Mouse (Mus musculus) embryo, embryonic 11 days (tissue): ENCODE measurements around the gene Gm13271.
"Not testable (repeated sequence)": the region's sequence is repeated elsewhere in the genome, so short reads cannot be mapped to it uniquely, and the experiment has no call there.

Experiments used
- DNase-seq: peaks from one replicate; pipeline ENCODE4 v3.0.0-alpha.2; 2015

Gm13271 gene

DNA sequence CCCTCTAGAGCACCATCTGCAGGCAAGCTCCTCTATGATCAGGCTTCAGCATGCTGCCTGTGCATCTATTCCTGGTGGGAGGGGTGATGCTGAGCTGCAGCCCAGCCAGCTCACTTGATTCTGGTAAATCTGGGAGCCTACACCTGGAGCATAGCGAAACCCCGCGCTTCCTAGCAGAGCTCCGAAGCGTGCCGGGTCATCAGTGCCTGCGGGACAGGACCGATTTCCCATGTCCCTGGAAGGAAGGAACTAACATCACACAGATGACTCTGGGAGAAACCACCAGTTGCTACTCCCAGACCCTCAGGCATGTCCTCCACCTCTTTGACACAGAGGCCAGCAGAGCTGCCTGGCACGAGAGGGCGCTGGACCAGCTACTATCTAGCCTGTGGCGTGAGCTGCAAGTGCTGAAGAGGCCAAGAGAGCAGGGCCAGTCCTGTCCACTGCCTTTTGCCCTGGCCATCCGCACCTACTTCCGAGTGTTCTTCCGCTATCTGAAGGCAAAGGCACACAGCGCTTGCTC, at the start of gene Gm13271:
Gene Gm13271, plus strand, starts transcription at position 51 of the 523 bp plus-strand sequence.
- not testable (repeated sequence) for DNase-seq

DNA sequence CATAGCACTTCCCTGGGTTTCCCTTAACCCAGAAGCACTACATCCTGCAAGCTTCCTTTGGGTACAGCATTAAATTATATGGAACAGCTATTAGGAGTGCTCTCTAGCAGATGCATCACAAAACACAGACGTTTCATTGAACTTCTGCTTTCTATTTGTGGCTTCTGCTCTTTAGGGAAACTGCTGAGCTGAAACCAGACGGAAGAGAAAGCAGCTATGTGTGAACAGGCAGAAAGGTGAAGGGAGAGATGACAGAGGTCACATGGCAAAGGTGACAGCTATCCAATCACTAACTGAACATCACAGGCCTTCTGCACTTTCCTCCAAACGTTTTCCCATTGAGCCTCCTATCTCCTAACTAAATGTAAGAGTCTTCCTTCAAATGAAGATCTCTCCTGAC, 48.7 kb upstream of the Gm13271 start:
- no peak for DNase-seq

DNA sequence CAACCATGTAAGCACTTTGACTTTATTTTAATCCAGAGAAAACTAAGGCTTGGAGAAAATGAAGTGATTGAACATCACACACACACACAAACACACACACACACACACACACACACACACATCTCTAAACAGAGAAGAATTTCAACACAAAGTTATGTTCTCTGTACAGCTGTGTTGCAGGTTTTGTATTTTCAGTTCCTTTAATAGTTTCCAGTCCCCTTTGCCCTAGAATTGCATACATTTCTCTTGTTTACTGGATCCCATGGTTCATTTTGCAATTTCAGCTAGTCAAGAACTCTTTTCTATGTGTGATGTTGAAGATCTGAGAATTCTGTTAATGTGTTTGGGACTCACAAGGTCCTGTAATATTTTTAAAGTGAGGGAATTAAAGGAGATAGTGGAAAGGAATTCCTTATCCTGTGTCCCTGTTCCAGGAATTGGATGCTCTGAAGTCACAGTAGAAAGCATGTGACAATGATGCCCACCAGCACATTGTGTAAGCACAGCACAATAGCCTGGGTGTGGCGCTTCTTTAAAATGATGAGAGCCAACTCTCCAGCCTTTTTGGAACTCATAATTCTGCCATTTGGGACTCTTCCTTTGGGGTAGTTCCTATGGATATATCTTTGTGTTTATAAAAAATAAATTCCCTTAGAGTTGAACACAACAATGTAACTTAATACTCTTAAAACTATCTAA, 47.4 kb upstream of the Gm13271 start:
- DNase-seq: no peak

DNA sequence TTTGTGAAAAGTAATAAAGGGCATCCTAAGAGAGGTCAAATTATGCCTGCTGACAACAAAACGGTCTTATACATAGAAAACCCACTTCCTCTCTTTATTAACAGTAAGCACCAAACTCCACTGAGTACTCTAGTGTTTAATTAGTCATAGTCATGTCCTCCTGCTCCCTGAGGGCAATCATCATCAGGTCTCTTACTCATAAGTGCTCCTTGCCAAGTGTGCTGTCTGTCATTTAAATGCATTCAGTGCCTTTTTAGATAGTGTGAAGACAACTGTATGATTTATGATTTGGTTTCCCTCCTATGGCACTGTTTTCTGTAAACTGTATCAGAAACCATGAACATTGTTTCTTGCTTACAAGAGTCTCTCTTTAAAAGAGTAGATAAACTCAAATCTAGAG, 40.4 kb upstream of the Gm13271 start:
- no peak for DNase-seq

DNA sequence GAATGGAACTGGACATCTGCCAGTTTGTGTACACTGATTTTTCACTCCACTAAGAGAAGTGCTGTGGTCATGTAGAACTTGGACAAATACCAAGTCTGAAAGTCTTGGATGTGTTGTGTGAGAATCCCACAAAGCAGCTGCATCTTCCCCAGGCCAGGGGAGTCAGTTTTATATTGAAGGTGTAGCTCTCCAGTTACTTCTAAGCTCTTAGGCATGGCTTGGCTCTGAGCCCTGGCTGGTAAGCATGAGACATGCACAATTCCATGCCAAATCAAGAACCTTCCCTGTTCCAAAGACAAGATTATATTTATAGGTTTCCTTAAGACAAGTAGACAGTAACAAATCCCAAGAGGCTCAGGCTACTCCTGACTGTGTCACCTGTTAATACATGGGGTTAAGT, 39.6 kb upstream of the Gm13271 start:
- no peak for DNase-seq

DNA sequence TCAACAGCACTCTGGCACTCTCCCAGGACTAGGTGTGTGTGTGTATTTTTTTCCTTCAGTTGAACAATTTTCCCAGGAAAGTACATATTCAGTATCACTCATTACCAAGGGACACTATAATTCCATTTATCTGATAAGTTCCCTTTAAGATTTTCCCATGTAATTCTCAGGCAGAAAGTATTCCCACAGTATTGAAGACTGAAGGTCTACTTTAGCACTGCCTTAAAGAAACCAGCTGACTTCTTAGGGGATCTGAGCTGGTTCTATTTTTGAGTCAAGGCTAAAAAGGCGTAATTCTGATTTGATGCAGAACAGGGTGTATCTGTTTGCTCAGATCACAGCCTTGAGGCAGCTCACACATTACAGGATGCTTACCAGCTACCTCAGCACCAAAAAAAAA, 36.0 kb upstream of the Gm13271 start:
- DNase-seq: no peak

DNA sequence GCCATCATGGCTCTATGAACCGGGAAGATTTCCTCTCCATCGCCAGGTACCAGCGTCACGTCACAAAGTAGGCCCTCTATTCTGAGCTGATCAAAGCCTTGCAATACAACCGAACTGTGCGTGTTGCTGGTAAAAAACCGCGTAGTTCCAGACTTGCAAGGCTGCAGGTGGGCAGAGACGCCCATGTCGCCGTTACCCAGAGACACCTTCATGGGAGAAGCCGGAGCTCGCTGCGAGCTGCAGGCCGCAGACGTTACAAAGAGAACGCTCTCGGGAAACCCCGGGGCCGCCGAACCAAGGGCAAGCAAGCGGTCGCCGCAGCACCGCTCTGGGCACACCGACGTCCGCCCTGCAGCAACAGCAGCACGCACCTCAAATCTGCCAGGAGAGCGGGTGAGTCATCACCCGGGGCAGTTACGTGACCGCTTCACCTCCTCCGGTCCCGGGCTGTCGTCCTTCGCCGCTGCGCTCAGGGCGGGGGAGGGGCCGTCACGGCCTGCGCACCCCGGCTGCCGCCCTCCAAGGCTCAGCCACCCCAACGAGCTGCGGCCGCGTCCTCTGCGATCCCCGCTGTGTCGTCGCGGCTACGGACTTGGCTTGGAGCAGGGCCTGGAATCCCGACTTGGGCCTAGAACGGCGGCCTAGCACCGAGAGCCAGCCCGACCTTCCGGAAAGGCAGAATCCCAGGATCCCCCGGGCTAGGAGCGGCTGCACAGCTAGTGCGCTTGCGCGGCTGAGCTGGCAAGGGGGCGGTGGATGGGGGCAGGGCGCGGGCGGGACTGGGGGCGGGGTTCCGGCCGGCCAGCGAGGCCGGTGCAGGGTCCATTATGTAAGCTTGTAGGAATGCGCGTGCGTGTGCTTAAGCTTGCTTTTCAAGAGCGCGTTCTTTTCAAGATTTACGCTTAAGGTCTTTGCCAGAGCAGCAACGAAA, 32.6 kb upstream of the Gm13271 start, which contains the start of the genes Gm26566 and Klhl9:
Gene Gm26566, plus strand, starts transcription at position 15 of the 931 bp plus-strand sequence.
Gene Klhl9, minus strand, starts transcription at position 675 of the 931 bp plus-strand sequence.
- peak; percentile 97 for DNase-seq

DNA sequence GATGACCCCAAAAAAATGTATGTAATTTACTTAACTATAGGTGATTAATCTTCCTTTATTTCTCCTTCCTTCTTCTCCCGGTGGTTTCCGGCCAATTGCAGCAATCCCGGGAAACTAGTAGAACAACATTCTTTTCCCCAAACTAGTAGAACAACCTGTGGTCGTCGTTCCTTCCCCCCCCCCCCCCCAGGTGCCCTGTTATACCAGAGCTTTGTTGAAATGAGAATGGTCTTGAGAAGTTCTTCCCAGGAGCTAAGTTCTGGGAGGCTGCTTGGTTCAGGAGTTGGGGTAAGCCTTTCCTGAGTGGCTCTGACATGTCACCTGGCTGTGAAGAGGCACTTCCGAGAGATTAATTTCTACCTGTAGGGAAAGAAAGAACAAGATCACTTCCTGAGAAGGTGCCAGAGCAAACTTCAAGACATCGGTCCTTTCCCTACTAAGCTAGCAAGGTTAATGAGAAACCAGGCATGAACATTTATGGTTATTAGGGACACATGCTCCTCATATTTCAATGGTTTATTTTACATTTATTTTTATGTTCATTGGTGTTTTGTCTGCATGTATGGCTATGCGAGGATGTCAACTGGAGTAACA, 31.1 kb upstream of the Gm13271 start:
- no peak for DNase-seq

DNA sequence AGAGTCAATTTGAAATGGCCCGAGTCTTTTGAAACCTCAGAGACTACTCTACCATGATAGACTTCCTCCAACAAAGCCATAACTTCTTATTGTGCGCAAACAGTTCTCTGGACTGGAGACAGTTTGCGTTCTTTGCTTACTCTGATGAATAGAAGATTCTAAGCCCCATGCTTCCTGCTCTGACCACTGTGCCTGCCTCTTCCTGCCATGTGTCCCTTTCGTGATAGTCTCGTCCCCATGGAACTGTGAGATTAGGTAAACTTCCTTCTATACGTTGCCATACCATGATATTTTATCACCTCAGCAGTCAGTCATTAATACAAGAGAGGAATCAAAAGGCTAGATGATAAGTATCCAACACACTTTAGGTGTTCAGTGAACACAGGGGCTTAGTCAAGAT, 27.9 kb upstream of the Gm13271 start:
- DNase-seq: no peak

DNA sequence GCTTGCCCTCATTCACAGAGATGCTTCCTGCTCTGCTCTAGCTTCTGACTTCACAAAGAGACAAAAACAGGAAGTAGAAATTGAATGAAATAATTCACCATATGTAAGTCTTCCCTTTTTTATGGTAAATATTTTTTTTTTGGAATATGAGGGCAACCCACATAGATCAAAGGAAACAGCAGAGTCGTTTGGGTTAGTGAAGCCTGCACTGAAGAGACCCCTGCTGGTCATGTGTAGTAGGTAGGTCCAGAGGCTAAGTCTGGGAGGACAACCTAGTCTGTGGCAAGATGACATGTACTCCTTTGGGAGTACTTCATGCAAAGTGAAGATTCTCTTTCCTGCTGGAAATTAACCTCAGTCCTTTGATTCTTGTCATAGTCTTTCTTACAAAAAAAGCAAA, 27.3 kb upstream of the Gm13271 start:
- DNase-seq: peak; percentile 50

DNA sequence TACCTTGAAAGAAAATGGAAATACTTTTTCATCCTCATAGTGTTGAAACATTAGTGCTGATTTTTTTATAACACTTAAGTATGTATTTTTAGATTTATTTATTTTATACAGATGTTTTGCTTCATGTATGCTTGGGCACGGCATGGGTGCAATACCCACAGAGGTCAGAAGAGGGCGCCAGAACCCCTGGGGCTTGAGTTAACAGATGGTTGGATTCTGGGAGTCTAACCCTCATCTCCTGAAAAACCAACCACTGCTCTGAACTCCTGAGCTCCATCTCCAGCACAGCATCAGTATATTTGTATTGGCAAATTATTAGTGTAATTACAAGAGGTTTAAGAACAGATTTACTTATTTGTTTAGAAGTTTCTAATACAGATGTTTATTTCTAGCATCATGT, 16.2 kb upstream of the Gm13271 start:
- DNase-seq: peak; percentile 70

DNA sequence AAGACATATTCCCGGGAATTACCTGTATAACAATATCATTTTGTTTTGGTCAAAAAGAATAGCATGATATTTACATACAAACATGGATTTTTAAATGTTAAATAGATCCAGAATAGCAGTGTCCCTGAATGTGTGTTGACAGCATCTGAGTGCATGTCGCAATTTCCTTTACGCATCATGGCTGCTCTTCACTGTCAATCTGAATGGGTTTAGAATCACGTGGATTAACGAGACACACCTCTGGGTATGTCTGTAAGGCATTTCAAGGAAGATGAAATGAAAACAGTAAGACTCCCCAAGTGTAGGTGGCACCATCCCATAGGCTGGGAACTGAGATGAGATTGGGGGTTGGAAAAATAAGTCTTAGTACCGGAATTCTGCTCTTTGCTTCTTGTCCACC, 15.6 kb upstream of the Gm13271 start:
- no peak for DNase-seq

DNA sequence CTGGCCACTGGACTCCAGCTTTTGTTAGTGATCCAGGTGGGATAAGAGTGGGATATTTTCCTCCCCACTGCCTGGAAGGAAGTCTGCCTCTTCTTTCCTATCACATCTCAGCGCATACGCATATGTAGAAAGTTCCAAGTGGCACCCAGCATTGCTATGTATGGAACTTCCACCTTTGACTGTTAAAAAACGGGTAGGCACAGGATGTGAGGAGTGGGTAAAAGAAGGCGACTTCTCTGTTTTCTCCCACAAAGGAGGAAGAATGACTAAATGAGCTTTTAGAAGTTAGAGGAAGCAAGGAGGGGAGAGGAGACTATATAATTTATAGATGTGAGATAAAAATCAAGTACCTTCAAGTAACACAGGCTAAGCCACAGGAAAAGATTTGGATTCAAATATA, 13.2 kb upstream of the Gm13271 start:
- DNase-seq: no peak

DNA sequence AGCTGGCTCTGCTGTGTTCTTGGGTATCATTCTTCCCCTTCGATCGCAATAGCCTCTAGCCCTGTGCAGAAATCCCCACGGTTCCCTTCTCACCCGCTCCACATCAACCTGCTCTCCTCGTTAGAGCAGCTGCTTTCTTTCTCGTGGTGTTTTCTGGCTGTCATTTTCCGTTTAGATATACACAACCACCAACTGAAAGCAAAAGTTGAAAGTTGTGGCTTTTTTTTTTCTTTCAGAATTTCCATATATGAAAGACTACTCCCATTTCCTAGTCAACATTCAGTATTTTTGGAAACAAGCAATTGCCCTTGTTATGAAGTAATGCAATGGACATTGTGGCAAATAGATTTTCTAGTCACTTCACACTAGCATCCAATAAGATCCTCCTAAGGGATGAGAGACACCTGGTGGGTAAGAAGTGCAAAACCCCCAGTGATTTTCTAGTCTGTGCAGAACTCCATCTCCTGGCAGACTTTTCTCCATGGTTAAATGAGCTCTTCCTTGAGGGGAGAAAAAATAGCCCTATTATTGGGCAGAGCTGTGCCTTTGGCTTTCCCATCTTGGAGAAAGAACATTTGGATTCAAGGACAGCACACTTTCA, 11.8 kb upstream of the Gm13271 start:
- no peak for DNase-seq

DNA sequence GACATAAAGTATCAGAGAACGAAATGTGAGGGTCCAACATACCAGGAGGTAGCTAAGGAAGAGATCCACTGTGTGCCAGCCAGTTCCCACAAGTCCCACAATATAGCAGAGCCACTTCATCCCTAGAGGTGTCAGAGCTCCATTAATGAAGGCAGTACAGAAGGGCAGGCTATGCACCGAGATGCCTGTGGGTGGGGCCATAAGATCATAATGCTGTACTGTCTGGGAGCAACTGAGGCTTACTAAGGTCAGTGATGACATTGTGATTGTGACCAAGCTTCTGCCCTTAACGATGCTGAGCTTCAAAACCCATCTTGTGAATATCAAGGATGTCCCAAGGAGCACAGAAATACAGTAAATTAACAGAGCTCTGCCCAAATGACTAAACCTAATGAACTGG, 10.5 kb upstream of the Gm13271 start:
- DNase-seq: no peak

DNA sequence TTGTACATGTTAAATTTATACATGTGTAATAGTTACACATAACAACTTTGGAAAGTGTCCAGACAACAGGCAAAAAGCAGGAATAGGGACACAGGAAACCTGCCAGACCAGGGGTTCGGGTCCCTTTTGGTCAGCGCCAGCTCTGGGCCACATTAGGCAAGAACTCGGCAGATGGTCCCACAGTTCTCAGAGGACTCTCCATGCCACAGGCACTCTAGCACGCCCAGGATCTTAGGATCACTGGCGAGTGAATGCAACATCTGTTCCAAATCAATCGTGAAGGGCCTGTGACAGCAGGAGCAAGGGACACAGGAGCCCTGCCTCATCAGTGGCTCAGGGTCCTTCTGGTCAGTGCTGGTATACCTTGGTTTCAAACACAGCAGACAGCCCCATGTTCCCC, 4.7 kb upstream of the Gm13271 start:
- DNase-seq: peak; percentile 18

DNA sequence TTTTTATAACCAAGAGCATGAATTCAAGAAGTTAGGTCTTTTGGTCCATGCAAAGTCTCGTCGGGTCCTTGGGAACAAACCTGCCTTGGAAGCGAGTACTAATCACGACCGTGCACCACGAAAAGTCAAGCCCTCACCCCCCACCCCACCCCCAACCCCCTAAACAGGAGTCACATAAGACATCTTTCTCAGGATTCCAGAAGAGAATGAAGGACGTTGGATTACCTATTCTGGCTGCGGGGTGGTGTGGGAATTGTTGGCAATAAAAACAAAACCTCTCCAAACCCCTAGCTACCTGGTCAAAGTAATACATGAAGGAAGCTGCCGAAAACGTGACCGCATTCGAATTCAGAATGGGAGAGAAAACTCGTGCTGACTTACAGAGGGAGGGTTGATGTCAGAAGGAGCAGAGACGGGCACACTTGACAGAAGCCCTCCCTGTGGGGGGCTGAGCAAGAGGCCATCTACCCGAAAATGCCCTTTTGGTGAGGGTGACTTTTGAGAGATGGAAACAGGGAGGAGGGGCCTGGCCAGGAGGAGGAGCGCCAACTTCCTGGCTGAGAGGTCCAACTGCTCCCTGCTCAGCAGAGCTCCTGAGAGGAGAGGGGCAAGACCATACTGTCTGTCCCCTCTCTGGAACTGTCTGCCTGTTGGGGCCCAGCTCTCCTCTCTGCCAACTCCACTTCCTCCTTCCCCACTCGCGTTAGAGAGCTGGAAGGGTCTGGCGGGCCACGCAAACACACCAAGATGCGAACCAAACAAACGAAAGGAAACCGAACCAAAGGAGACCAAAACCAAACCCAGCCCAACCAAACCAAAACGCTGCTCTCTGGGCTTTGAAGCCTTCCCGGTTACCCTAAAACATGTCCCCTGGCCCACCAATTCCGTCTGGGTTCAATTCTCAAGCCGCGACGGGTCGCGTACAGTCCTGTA, 2.2 kb downstream of the Gm13271 start:
- not testable (repeated sequence) for DNase-seq

DNA sequence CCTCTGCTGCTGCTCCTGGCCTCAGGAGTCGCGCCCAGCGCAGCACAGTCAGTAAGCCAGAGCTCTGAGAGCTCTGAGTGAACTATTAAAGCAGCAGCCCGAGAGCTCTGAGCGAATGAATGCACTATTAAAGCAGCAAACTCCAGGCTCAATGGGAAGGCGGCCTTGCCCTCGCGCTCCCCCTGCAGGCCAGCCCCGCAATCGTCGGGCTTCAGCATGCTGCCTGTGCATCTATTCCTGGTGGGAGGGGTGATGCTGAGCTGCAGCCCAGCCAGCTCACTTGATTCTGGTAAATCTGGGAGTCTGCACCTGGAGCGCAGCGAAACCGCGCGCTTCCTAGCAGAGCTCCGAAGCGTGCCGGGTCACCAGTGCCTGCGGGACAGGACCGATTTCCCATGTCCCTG, 3.0 kb downstream of the Gm13271 start:
- peak; percentile 92 for DNase-seq

DNA sequence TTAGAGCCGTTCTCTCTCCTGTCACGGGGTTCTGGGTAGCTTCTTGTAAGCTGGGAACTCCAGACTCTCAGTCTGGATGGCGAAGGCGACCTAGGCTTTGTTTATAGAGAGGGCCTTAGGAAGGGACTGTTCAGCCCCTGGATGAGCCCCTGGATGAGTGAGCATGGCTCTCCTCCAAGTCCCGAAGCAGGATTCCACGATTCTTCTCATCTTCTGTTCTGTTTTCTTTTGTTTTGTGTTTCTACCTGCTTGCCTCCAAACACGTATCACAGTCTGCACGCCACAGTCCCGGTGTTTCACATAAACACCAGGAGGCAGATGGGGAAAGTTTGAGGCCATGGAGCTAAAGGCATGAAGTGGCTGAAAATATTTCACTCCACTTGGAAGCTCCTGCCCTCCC, 4.1 kb downstream of the Gm13271 start:
- not testable (repeated sequence) for DNase-seq

DNA sequence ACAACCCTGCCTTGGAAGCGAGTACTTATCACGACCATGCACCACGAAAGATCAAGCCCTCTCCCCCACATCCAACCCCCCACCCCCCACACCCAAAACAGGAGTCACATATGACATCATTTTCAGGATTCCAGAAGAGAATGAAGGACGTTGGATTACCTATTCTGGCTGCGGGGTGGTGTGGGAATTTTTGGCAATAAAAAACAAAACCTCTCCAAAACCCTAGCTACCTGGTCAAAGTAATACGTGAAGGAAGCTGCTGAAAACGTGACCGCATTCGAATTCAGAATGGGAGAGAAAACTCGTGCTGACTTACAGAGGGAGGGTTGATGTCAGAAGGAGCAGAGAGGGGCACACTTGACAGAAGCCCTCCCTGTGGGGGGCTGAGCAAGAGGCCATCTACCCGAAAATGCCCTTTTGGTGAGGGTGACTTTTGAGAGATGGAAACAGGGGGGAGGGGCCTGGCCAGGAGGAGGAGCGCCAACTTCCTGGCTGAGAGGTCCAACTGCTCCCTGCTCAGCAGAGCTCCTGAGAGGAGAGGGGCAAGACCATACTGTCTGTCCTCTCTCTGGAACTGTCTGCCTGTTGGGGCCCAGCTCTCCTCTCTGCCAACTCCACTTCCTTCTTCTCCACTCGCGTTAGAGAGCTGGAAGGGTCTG, 5.1 kb downstream of the Gm13271 start, which contains the start of gene Gm13283:
Gene Gm13283, plus strand, starts transcription at position 510 of the 659 bp plus-strand sequence.
- not testable (repeated sequence) for DNase-seq

DNA sequence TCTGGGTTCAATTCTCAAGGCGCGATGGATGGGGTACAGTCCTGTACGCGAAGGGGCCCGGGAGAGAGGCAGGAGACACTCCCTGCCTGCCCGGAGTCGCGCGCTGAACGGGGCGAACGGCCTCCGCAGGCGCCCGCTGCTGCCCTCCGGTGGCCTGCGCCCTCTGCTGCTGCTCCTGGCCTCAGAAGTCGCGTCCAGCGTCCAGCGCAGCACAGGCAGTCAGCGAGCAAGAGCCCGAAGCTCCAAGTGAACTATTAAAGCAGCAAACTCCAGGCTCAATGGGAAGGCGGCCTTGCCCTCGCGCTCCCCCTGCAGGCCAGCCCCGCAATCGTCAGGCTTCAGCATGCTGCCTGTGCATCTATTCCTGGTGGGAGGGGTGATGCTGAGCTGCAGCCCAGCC, 5.8 kb downstream of the Gm13271 start:
- DNase-seq: peak; percentile 87
